Mouse (Mus musculus) intestine, embryonic 14.5 days (tissue): ENCODE results near the gene Tbx15. TPM values are rescaled to one million over a fixed set of nuclear protein-coding genes. Genes with fewer than 3 reads are reported as not detected.
"Not testable (repeated sequence)": the region's sequence is repeated elsewhere in the genome, so short reads cannot be mapped to it uniquely, and the experiment has no call there.

ENCODE experiments used
- ATAC-seq: fragments of 200-750 bp; cut with Nextera tagmentation; replicated peaks from 2 replicates; pipeline ENCODE4 v1.8.0; 2017; ENCODE audit warnings: low read depth, moderate number of reproducible peaks, moderate TSS enrichment, moderate library complexity; ENCODE audit not compliant: low FRiP score, low TSS enrichment
- DNase-seq: peaks from one replicate; pipeline ENCODE4 v3.0.0-alpha.2; 2018; ENCODE audit warnings: low spot score
- H3K27ac ChIP-seq: fragments of 300-500 bp; sonication (generic); 2 replicates; pipeline ENCODE4 v1.5.1; 2014; ENCODE audit warnings: low read depth, mild to moderate bottlenecking, control low read depth
- H3K27me3 ChIP-seq: fragments of 300-500 bp; sonication (generic); replicated peaks from 2 replicates; pipeline ENCODE4 v1.6.1; 2014; ENCODE audit warnings: low read length, control low read depth; ENCODE audit not compliant: control insufficient read depth, insufficient read depth
- H3K36me3 ChIP-seq: fragments of 300-500 bp; sonication (generic); 2 replicates; pipeline ENCODE4 v1.6.1; 2014; ENCODE audit warnings: low read length, control low read depth; ENCODE audit not compliant: control insufficient read depth, insufficient read depth
- H3K4me1 ChIP-seq: fragments of 300-500 bp; sonication (generic); replicated peaks from 2 replicates; pipeline ENCODE4 v1.6.1; 2014; ENCODE audit warnings: low read length, control low read depth, mixed read lengths; ENCODE audit not compliant: control insufficient read depth, insufficient read depth
- H3K4me2 ChIP-seq: fragments of 300-500 bp; sonication (generic); 2 replicates; pipeline ENCODE4 v1.6.1; 2014; ENCODE audit warnings: low read length
- H3K4me3 ChIP-seq: fragments of 300-500 bp; sonication (generic); 2 replicates; pipeline ENCODE4 v1.5.1; 2014; ENCODE audit warnings: low read depth, low read length, control low read depth, mixed read lengths
- H3K9ac ChIP-seq: fragments of 300-500 bp; sonication (generic); 2 replicates; pipeline ENCODE4 v1.6.1; 2014; ENCODE audit warnings: mild to moderate bottlenecking, low read length
- H3K9me3 ChIP-seq: fragments of 300-500 bp; sonication (generic); 2 replicates; pipeline ENCODE4 v1.6.1; 2016; ENCODE audit warnings: low read length, control low read depth; ENCODE audit not compliant: control insufficient read depth
- WGBS: fragments of 180-500 bp; shearing (Covaris S2); extraction: QIAGEN DNeasy Blood & Tissue Kit; methylation state at CpG from one replicate; pipeline ENCODE4 v1.1.7; 2014; 5-methylcytosine and 5-hydroxymethylcytosine counted together
- polyA plus RNA-seq: library from polyadenylated mRNA; unstranded; fragments of >200 nt; fragmentation: Nextera tagmentation; extraction: Ambion mirVana; gene quantifications from 2 replicates; pipeline ENCODE4 v1.2.1, GENCODE M21; 2014

Tbx15 gene
- polyA plus RNA-seq, 1 experiment from 2014 or later = not detected

GRCm38 (mm10) chr3:99288302-99288701 is 48.1 kb downstream of the Tbx15 start:
- no peak overlapping the region for H3K27ac ChIP-seq
- no peak overlapping the region for H3K4me2 ChIP-seq
- H3K4me1 ChIP-seq = no peaks in the 10 kb centered on the region
- no peak overlapping the region for H3K9ac ChIP-seq
- no peak overlapping the region for H3K4me3 ChIP-seq
- 45% methylated on average over 2 of the region's 2 CpGs for WGBS
- ATAC-seq (no peak), DNase-seq (no peak)
- no peaks in the 10 kb centered on the region for H3K9me3 ChIP-seq
- H3K27me3 ChIP-seq = no peaks in the 10 kb centered on the region
- H3K36me3 ChIP-seq = no peaks in the 10 kb centered on the region

DNA sequence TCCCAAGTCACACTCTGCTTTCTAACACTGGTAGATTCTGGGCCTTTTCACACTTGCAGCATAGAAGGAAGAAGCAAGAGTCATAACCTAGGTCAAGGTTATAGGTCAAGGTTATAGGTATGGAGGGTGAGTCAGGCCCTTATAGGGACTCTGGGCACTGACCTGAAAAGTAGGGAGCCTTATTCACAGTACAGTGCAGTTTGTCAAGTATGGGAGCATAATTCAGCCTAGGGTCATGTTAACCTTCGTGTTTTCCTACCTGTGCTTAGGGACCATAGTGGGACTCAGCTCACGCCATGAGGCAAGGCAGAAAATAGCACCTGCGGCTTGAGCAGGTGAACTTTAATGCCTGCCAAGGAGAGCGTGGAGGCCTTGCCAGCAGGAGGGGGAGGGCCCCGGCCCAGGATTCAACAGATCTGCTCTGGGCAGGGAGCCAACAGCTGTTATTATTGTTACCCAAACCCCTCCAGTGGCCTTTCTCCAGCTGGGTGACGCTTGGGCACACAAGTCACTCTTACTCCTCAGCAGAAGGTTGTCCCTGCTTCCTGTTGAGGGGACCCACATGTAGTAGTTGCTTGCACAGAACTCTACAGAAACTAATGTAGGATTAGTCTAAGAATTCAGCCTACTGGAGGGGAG is 50.0 kb downstream of the Tbx15 start:
- no peak overlapping the region for H3K4me2 ChIP-seq
- H3K36me3 ChIP-seq = no peaks in the 10 kb centered on the region
- no peaks in the 10 kb centered on the region for H3K27me3 ChIP-seq
- ATAC-seq = no peak
- no peaks in the 10 kb centered on the region for H3K4me1 ChIP-seq
- H3K9me3 ChIP-seq = no peaks in the 10 kb centered on the region
- H3K4me3 ChIP-seq = no peak overlapping the region
- no peak overlapping the region for H3K27ac ChIP-seq
- WGBS = 35% methylated on average over 6 of the region's 6 CpGs
- no peak for DNase-seq
- H3K9ac ChIP-seq = no peak overlapping the region

- Histone ChIP-seq H3K27me3 (no peaks in the 10 kb centered on the region), H3K9ac (no peak overlapping the region), H3K4me1 (no peaks in the 10 kb centered on the region), H3K4me2 (no peak overlapping the region), H3K36me3 (no peaks in the 10 kb centered on the region), H3K9me3 (no peaks in the 10 kb centered on the region), H3K27ac (no peak overlapping the region), H3K4me3 (no peak overlapping the region)
- WGBS = 90% methylated on average over 2 of the region's 2 CpGs
- DNase-seq = no peak
- no peak for ATAC-seq
These were observed 50.7 kb downstream of the Tbx15 start for GRCm38 (mm10) chr3:99290878-99291277.

- no peak overlapping the region for H3K27ac ChIP-seq
- H3K36me3 ChIP-seq = no peaks in the 10 kb centered on the region
- ATAC-seq = no peak
- H3K4me3 ChIP-seq = no peak overlapping the region
- no peak for DNase-seq
- no peak overlapping the region for H3K9ac ChIP-seq
- H3K4me1 ChIP-seq = no peaks in the 10 kb centered on the region
- no peaks in the 10 kb centered on the region for H3K27me3 ChIP-seq
- H3K4me2 ChIP-seq = no peak overlapping the region
- H3K9me3 ChIP-seq = no peaks in the 10 kb centered on the region
These were observed 51.2 kb downstream of the Tbx15 start for GRCm38 (mm10) chr3:99291386-99291785.

- WGBS = 76% methylated on average over 3 of the region's 3 CpGs
- DNase-seq (no peak), ATAC-seq (no peak)
These were observed 52.4 kb downstream of the Tbx15 start for GRCm38 (mm10) chr3:99292531-99292931.

DNA sequence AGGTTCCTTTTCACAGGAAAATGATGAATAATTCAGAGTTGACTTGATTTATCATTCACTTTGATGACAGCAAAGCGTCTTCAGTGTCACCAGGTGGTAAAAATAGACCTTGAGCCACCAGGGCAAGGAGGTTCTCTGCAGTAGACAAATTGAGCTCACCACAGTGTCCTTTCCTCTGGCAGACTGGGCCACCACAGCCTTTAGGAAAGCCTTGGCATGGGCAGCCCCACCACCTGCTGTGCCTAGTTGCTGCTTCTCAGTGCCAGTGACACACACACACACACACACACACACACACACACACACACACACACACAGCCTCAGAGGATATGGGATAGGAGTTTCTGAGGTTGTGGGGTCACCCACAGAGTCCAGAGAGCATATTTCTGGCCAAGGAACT is 54.0 kb downstream of the Tbx15 start:
- H3K4me3 ChIP-seq, H3K4me2 ChIP-seq, H3K27me3 ChIP-seq, ATAC-seq, H3K4me1 ChIP-seq, H3K9ac ChIP-seq, H3K9me3 ChIP-seq, H3K36me3 ChIP-seq, DNase-seq, H3K27ac ChIP-seq: not testable (repeated sequence)
- 66% methylated on average over 1 of the region's 1 CpGs for WGBS

More at GRCm38 (mm10) chr3:99292531-99292931, 52.4 kb downstream of the Tbx15 start:
- no peak overlapping the region for H3K9ac ChIP-seq
- no peaks in the 10 kb centered on the region for H3K4me1 ChIP-seq
- H3K4me2 ChIP-seq = no peak overlapping the region
- no peaks in the 10 kb centered on the region for H3K36me3 ChIP-seq
- H3K27ac ChIP-seq = no peak overlapping the region
- no peaks in the 10 kb centered on the region for H3K27me3 ChIP-seq
- no peak overlapping the region for H3K4me3 ChIP-seq
- no peaks in the 10 kb centered on the region for H3K9me3 ChIP-seq

DNA sequence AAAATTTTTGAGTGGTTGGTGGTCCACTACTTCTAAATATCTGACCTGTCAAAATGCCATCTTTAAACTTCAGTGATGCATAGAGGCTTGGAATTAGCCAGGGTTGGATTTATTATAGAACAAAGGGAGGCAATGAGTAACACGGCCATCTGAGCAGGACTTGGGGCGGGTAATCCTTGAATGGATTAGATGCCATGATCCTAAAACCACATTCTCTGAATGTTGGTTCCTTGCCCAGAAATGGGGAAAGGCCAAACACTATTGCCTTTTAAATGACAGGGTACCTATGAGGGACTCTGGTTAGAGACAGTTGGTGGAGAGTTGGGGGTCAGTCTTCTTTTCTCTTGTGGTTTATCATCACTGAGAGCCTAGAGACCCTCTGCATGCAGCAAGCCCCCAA is 55.1 kb downstream of the Tbx15 start:
- no peaks in the 10 kb centered on the region for H3K4me1 ChIP-seq
- 88% methylated on average over 2 of the region's 2 CpGs for WGBS
- no peak overlapping the region for H3K4me3 ChIP-seq
- no peaks in the 10 kb centered on the region for H3K36me3 ChIP-seq
- H3K9me3 ChIP-seq = no peaks in the 10 kb centered on the region
- DNase-seq (no peak), ATAC-seq (no peak)
- H3K27ac ChIP-seq = no peak overlapping the region
- H3K9ac ChIP-seq = no peak overlapping the region
- no peaks in the 10 kb centered on the region for H3K27me3 ChIP-seq
- H3K4me2 ChIP-seq = no peak overlapping the region

GRCm38 (mm10) chr3:99296186-99296585 is 56.0 kb downstream of the Tbx15 start:
- H3K4me3 ChIP-seq = no peak overlapping the region
- no peak overlapping the region for H3K9ac ChIP-seq
- DNase-seq (no peak), ATAC-seq (no peak)
- no peaks in the 10 kb centered on the region for H3K4me1 ChIP-seq
- H3K27me3 ChIP-seq = no peaks in the 10 kb centered on the region
- H3K36me3 ChIP-seq = no peaks in the 10 kb centered on the region
- H3K4me2 ChIP-seq = no peak overlapping the region
- H3K27ac ChIP-seq = no peak overlapping the region
- 78% methylated on average over 5 of the region's 5 CpGs for WGBS
- no peaks in the 10 kb centered on the region for H3K9me3 ChIP-seq

DNA sequence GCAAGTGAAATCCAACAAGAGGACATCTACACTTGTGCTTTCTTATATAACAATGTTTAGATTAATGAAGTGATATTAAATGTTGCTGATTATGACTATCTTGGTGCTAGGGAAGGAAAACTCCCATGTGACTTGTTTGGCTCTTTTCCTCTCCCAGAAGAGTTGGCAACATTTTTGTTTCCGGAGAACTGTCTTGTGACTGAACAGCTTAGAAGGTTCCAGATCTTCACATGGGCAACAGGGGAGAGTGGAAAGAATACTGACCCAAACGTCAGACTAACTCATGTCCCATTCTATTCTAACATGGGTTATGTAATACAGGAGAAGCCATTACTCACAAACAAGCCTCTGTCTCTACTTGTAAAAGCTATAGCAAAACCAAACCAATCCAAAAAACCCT is 60.7 kb downstream of the Tbx15 start:
- H3K27me3 ChIP-seq = no peaks in the 10 kb centered on the region
- DNase-seq (no peak), ATAC-seq (no peak)
- H3K4me1 ChIP-seq = no peaks in the 10 kb centered on the region
- 87% methylated on average over 2 of the region's 2 CpGs for WGBS
- no peak overlapping the region for H3K4me2 ChIP-seq
- no peak overlapping the region for H3K9ac ChIP-seq
- no peak overlapping the region for H3K27ac ChIP-seq
- H3K9me3 ChIP-seq = no peaks in the 10 kb centered on the region
- H3K4me3 ChIP-seq = no peak overlapping the region
- H3K36me3 ChIP-seq = no peaks in the 10 kb centered on the region
